ENCODE assay signal across 8 mouse cellular contexts in the genomic region with DNA sequence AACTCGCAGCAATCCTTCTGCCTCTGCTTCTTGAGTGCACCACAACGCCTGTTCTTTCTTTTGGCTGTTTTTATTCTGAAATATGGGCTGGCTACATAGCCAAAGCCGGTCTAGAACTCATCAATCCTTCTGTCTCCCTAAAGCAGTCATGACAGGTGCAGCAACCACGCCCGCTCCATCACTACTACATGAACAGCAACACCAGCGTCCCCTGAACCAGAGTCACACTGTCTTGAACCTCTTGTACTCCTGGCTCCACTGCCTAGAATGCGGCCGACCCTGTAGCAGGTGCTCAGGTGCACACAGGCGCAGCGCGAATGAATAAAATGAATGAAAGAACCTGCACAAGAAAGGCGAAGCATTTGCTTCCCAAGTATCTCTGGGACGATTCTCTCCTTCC. TPM values are rescaled to one million over a fixed set of nuclear protein-coding genes. Genes with fewer than 3 reads are reported as not detected.
DNase-seq lines count a peak whose midpoint lies in the region; ATAC-seq and TF ChIP-seq lines count a peak whose summit lies in the region.

No protein-coding gene starts in this region.

- peak overlapping the region; percentile 83 for H3ac ChIP-seq in C2C12 (ENCODE audit: control insufficient read depth, insufficient read length, low read depth)

- H3K79me3 ChIP-seq in C2C12 (ENCODE audit: low read depth): no peaks in the 10 kb centered on the region

- no peak for DNase-seq in heart, postnatal 4 days
- no peak for DNase-seq in forebrain, embryonic 10.5 days (ENCODE audit: extremely low spot score, low spot score)
- DNase-seq in liver, embryonic 13.5 days: no peak
- DNase-seq in left cerebral cortex, adult 18-20 months (ENCODE audit: low spot score in 2 of 2): no peak
- no peak for DNase-seq in gastrocnemius, adult 18-20 months (ENCODE audit: low spot score)

- no peak for ATAC-seq in heart, embryonic 11.5 days (replicated peaks; ENCODE audit: insufficient number of reproducible peaks, low FRiP score, low TSS enrichment)
- no peak for ATAC-seq in liver, embryonic 13.5 days (ENCODE audit: low read depth)
- no peak for ATAC-seq in erythroid progenitor cell, adult 5-6 weeks (replicated peaks; ENCODE audit: low FRiP score, poor library complexity, severe bottlenecking)

- no peaks in the 10 kb centered on the region for H3K27me3 ChIP-seq in heart, embryonic 11.5 days (ENCODE audit: control insufficient read depth, insufficient read depth, low read length)
- no peaks in the 10 kb centered on the region for H3K27me3 ChIP-seq in C2C12 (ENCODE audit: control insufficient read depth, insufficient read depth, insufficient read length)
- H3K27me3 ChIP-seq in forebrain, embryonic 10.5 days (ENCODE audit: poor library complexity, severe bottlenecking): no peaks in the 10 kb centered on the region
- no peaks in the 10 kb centered on the region for H3K27me3 ChIP-seq in liver, embryonic 13.5 days

- peak overlapping the region; percentile 83 for H3K4me2 ChIP-seq in heart, embryonic 11.5 days
- peak overlapping the region; percentile 96 for H3K4me2 ChIP-seq in liver, embryonic 13.5 days

- peaks cover 10% of the 10 kb centered on the region for H3K36me3 ChIP-seq in heart, embryonic 11.5 days (ENCODE audit: control insufficient read depth, insufficient read depth, low read length)
- H3K36me3 ChIP-seq in C2C12 (ENCODE audit: control insufficient read depth, insufficient read depth): peaks cover 33% of the 10 kb centered on the region
- peaks cover 52% of the 10 kb centered on the region for H3K36me3 ChIP-seq in forebrain, embryonic 10.5 days (replicated peaks)
- peaks cover 51% of the 10 kb centered on the region for H3K36me3 ChIP-seq in liver, embryonic 13.5 days

- H3K9me3 ChIP-seq in heart, embryonic 11.5 days (replicated peaks; ENCODE audit: control insufficient read depth, low read length): no peaks in the 10 kb centered on the region
- no peaks in the 10 kb centered on the region for H3K9me3 ChIP-seq in forebrain, embryonic 10.5 days
- H3K9me3 ChIP-seq in liver, embryonic 13.5 days (replicated peaks): no peaks in the 10 kb centered on the region

- peak overlapping the region; percentile 75 for H3K4me3 ChIP-seq in heart, embryonic 11.5 days (ENCODE audit: low read depth, low read length)
- H3K4me3 ChIP-seq in C2C12 (ENCODE audit: insufficient read depth, poor library complexity, severe bottlenecking): peak overlapping the region; percentile 63
- H3K4me3 ChIP-seq in forebrain, embryonic 10.5 days: peak overlapping the region; percentile 80
- H3K4me3 ChIP-seq in liver, embryonic 13.5 days (replicated peaks): peak overlapping the region; percentile 76

- no peak for TF ChIP-seq CTCF in C2C12 (IDR thresholded peaks at IDR 0.05; ENCODE audit: control insufficient read depth, insufficient read depth, insufficient read length)

- peak overlapping the region; percentile 87 for H3K9ac ChIP-seq in heart, embryonic 11.5 days (ENCODE audit: low read depth, low read length)
- peak overlapping the region; percentile 81 for H3K9ac ChIP-seq in liver, embryonic 13.5 days

- no peak overlapping the region for H3K27ac ChIP-seq in heart, embryonic 11.5 days (ENCODE audit: low read depth, low read length)
- H3K27ac ChIP-seq in forebrain, embryonic 10.5 days: peak overlapping the region; percentile 94
- peak overlapping the region; percentile 95 for H3K27ac ChIP-seq in liver, embryonic 13.5 days

- WGBS in heart, embryonic 11.5 days (ENCODE audit: insufficient replicate concordance): 8% methylated on average over 13 of the region's 13 CpGs
- WGBS in forebrain, embryonic 10.5 days: 9% methylated on average over 13 of the region's 13 CpGs
- 4% methylated on average over 13 of the region's 13 CpGs for WGBS in liver, embryonic 13.5 days (ENCODE audit: insufficient replicate concordance)

- H3K79me2 ChIP-seq in C2C12 (ENCODE audit: control insufficient read depth, insufficient read depth): peaks cover 32% of the 10 kb centered on the region

- H3K4me1 ChIP-seq in heart, embryonic 11.5 days (ENCODE audit: control insufficient read depth, insufficient read depth, low read length): peaks cover 10% of the 10 kb centered on the region
- H3K4me1 ChIP-seq in forebrain, embryonic 10.5 days: peaks cover 27% of the 10 kb centered on the region
- H3K4me1 ChIP-seq in liver, embryonic 13.5 days (replicated peaks): peaks cover 56% of the 10 kb centered on the region

TF ChIP-seq in C2C12, 6 proteins besides CTCF, POLR2A, EP300 and RAD21:
- peak; percentile 5 for TF ChIP-seq MYOD1 (IDR thresholded peaks at IDR 0.05; ENCODE audit: control insufficient read depth, insufficient read length, low read depth)
- no peak for TF ChIP-seq USF1 (IDR thresholded peaks at IDR 0.05; ENCODE audit: low read depth)
- no peak for TF ChIP-seq CEBPB (IDR thresholded peaks at IDR 0.05; ENCODE audit: low read depth)
TF ChIP-seq in C2C12: peak in this region for 1.

RNA-seq across cellular contexts. Expression of gene Sugp2, which starts 0.4 kb away (rescaled TPM):
- polyA plus RNA-seq in heart, embryonic 11.5 days (2014; fragmentation: Nextera tagmentation; extraction: Ambion mirVana): 23.0 and 26.2 TPM in 2 replicates
- 10 to 100 TPM; 52.2 to 55.4 TPM for total RNA-seq in heart, postnatal 4 days (2021)
- 7.8 TPM for polyA plus RNA-seq in C2C12 (2012; fragmentation: generic; extraction: Trizol)
- 55.7 and 56.7 TPM in 2 replicates for polyA plus RNA-seq in forebrain, embryonic 10.5 days (2016; fragmentation: Nextera tagmentation; extraction: Ambion mirVana)
- 12.4 and 14.3 TPM in 2 replicates for polyA plus RNA-seq in liver, embryonic 13.5 days (2015; fragmentation: Nextera tagmentation; extraction: Ambion mirVana)
- 36.8 and 49.0 TPM in 2 replicates for total RNA-seq in erythroid progenitor cell, adult 5-6 weeks (2015; ENCODE audit: low replicate concordance)
- total RNA-seq in erythroid progenitor cell, adult 5-6 weeks (2017; ENCODE audit: low replicate concordance): 51.5 and 60.7 TPM in 2 replicates
- 100 to 1,000 TPM in 1 of 2 experiments, 10 to 100 TPM in 1; 97.3 to 109 TPM for total RNA-seq in left cerebral cortex, adult 18-20 months (2021)
- 10 to 100 TPM; 37.4 to 49.4 TPM for total RNA-seq in gastrocnemius, adult 18-20 months (2021)

RNA-seq across cellular contexts. Expression of gene Armc6, which starts 0.7 kb away (rescaled TPM):
- 17.6 and 17.8 TPM in 2 replicates for polyA plus RNA-seq in heart, embryonic 11.5 days (2014; fragmentation: Nextera tagmentation; extraction: Ambion mirVana)
- 10 to 100 TPM; 10.2 to 10.6 TPM for total RNA-seq in heart, postnatal 4 days (2021)
- 48.5 TPM for polyA plus RNA-seq in C2C12 (2012; fragmentation: generic; extraction: Trizol)
- polyA plus RNA-seq in forebrain, embryonic 10.5 days (2016; fragmentation: Nextera tagmentation; extraction: Ambion mirVana): 29.4 and 32.7 TPM in 2 replicates
- 17.4 and 18.9 TPM in 2 replicates for polyA plus RNA-seq in liver, embryonic 13.5 days (2015; fragmentation: Nextera tagmentation; extraction: Ambion mirVana)
- total RNA-seq in erythroid progenitor cell, adult 5-6 weeks (2015; ENCODE audit: low replicate concordance): 15.1 and 26.4 TPM in 2 replicates
- 5.1 TPM in 1 of 2 replicates, not detected in the other for total RNA-seq in erythroid progenitor cell, adult 5-6 weeks (2017; ENCODE audit: low replicate concordance)
- 10 to 100 TPM; 37.0 to 42.1 TPM for total RNA-seq in left cerebral cortex, adult 18-20 months (2021)
- 1 to 10 TPM; 6.9 to 7.9 TPM for total RNA-seq in gastrocnemius, adult 18-20 months (2021)

RNA-seq across cellular contexts. Expression of gene Slc25a42, which starts 21.5 kb away (rescaled TPM):
- polyA plus RNA-seq in heart, embryonic 11.5 days (2014; fragmentation: Nextera tagmentation; extraction: Ambion mirVana): 4.8 and 5.2 TPM in 2 replicates
- total RNA-seq in heart, postnatal 4 days (2021): 10 to 100 TPM; 25.9 to 28.0 TPM
- 0.61 TPM for polyA plus RNA-seq in C2C12 (2012; fragmentation: generic; extraction: Trizol)
- polyA plus RNA-seq in forebrain, embryonic 10.5 days (2016; fragmentation: Nextera tagmentation; extraction: Ambion mirVana): 2.2 and 2.6 TPM in 2 replicates
- 3.5 and 5.0 TPM in 2 replicates for polyA plus RNA-seq in liver, embryonic 13.5 days (2015; fragmentation: Nextera tagmentation; extraction: Ambion mirVana)
- total RNA-seq in erythroid progenitor cell, adult 5-6 weeks (2015; ENCODE audit: low replicate concordance): 30.6 and 35.3 TPM in 2 replicates
- total RNA-seq in erythroid progenitor cell, adult 5-6 weeks (2017; ENCODE audit: low replicate concordance): 16.2 and 24.4 TPM in 2 replicates
- total RNA-seq in left cerebral cortex, adult 18-20 months (2021): 10 to 100 TPM; 36.0 to 37.8 TPM
- 10 to 100 TPM; 26.7 to 31.1 TPM for total RNA-seq in gastrocnemius, adult 18-20 months (2021)

RNA-seq across cellular contexts. Expression of gene Homer3, which starts 49.0 kb away (rescaled TPM):
- 25.5 and 30.0 TPM in 2 replicates for polyA plus RNA-seq in heart, embryonic 11.5 days (2014; fragmentation: Nextera tagmentation; extraction: Ambion mirVana)
- total RNA-seq in heart, postnatal 4 days (2021): 10 to 100 TPM; 36.2 to 36.4 TPM
- 66.5 TPM for polyA plus RNA-seq in C2C12 (2012; fragmentation: generic; extraction: Trizol)
- 115 and 120 TPM in 2 replicates for polyA plus RNA-seq in forebrain, embryonic 10.5 days (2016; fragmentation: Nextera tagmentation; extraction: Ambion mirVana)
- polyA plus RNA-seq in liver, embryonic 13.5 days (2015; fragmentation: Nextera tagmentation; extraction: Ambion mirVana): 8.6 and 9.4 TPM in 2 replicates
- 1.3 TPM in 1 of 2 replicates, not detected in the other for total RNA-seq in erythroid progenitor cell, adult 5-6 weeks (2015; ENCODE audit: low replicate concordance)
- total RNA-seq in erythroid progenitor cell, adult 5-6 weeks (2017; ENCODE audit: low replicate concordance): not detected in 2 replicates
- total RNA-seq in left cerebral cortex, adult 18-20 months (2021): 1 to 10 TPM; 7.9 to 9.8 TPM
- 1 to 10 TPM; 2.9 to 3.8 TPM for total RNA-seq in gastrocnemius, adult 18-20 months (2021)
